Mouse (Mus musculus) heart, adult 8-10 months (tissue): ENCODE measurements at regions not wholly inside any gene's neighbourhood (a gene's known extent, or its start where the extent isn't known, plus 50 kb on each side); places are given as distances from the start of the nearest gene placed in this dataset.

Experiments used
- DNase-seq: peaks from one replicate; pipeline ENCODE4 v3.0.0; 2022; ENCODE audit warnings: low spot score

DNA sequence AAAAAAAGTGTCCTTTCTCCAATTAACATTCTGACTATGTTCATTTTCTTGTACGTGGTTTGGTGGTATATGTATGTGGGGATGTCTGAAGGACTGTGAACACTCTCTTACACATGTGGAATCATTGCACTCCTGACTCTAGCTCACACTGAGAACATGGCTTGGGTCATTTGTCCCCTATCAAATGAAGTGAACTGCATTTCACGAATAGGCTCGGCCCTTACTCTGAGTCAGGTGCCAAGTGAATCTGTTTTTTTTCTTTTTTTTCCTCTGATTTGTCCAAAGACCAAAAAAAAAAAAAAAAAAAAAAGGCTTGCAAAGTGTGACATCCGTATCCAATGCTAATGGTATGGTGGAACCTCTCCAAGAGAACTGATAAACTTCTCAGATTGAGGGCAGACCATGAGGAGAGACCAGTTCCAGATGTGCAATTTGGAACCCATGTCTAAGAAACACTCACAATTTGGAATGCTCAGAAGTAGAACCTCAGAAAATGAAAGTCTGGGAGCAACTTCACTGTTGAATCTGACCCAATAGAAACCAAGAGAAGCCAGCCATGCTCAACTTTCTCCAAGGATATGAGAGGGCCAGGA lies 631.7 kb upstream of the Fam160b2 start:
- peak; percentile 2 for DNase-seq

DNA sequence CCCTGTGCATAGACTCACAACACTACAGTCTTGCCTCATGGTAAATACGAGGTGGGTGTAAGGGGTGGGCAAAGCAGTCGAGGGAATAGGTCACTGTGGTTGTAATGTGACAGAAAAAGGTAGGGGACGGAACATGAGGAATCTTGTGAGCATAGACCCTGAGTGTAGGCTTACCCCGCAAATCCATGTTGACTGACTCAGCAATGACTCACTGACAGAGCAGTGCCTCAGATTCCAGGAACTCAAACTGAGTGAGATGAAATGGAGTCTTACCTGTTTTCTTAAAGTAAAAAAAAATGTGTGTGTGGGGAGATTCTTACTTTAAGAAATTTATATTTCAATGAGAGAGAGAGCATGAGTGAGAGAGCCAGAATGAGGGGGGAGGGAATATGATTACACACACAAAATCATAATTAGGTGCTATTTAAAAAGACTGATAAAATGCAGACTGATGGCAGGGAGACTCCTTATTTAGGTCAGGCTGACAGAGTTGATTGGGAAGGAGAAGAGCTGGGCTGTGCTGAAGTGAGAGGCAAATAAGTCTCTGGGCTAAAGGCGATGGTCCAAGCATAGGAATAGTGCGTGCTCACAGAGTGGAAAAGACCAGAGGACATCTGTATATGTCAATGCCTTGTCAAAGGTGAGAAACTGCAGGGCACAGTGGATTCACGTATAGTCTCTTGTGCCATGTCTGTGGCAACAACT lies 631.0 kb upstream of the Fam160b2 start:
- no peak for DNase-seq

DNA sequence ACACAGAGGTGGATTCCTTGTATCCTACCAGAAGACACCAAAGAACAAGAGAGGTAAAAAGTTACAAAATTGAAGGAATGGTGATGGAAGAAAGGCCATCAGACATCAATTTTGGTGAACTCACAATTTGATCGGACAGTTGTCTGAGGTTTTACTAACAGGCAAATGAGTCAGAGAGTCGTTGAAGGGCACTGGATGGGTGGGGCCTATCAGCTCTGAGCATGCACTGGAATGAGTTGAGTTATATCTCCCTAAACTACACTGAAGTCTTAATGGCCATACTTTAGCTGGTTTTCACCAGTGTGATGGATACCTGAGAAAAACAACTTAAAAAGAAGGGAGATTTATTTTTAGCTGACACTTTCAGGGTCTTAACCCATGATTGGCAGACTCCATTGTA lies 630.3 kb upstream of the Fam160b2 start:
- no peak for DNase-seq

DNA sequence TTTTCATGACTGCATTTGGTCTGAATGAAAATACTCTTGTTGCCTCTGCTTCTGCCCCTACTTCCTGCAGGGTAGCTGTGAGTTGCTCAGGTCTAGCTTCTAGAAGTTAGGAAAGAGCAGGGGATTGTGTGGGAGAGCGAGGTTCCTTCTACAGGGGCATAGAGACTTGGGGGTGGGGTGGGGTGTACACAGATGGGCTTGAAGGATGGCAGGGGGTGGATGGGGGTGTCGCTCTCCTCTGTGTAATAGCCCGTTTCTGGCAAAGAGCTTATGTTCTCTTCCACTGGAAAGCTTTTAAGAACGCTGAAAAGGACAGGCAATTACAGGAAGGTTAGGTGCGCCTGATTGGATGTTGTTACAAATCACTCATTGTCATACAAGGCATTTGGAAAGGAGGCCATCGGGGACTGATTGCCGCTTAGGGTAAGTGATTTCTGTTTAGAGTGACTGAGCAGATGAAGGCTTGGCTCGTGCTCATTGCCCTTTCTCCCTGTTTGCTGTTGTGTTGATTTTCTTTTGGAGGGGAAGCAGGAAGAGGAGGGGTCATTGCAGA lies 629.3 kb upstream of the Fam160b2 start:
- DNase-seq: no peak

DNA sequence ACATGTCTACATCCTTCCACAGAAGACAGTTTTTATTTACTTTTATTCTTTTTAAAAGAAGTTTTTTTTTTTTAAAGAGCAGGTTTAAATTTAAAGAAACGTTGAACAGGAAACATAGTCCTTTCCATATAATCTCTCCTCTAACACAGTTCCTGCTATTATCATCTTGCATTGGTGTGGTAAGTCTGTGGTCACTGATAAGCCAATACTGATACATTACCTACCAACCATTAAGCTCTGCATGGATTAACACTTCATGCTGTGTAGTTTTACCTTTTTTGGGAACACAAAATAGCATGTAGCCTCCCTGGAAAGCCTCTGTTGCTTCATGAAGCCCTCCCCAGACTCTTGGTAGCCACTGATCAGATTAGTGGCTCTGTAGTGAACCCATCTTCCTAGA lies 617.4 kb upstream of the Fam160b2 start:
- DNase-seq: no peak

DNA sequence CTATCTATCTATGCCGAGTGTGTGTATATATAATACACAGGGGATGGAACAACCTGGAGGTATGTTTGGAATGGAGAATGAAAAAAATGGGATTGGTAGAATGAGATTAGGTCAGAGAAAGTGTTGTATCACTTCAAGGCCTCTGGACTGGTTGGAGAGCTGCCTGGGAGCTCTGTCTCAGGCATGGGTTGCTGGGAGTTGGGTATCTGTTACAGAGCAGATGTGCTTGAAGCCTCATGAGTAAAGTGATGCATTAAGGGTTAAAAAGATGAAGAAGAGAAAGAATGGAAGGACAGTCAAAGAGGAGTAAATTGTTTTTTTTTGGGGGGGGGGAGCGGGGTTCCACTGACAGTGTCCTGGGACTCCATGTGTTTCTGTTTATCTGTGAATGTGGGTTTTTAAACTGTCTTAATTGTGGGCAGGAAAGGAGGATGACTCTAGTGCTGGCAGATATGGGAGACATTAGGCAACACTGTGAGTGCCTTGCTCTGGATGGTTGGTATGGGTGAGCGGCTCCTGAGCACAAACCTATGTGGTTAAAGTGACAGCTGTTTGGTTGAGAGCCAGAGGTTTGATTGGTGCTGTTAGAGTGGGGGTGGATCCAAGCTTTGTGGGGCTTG lies 611.8 kb upstream of the Fam160b2 start:
- DNase-seq: no peak

DNA sequence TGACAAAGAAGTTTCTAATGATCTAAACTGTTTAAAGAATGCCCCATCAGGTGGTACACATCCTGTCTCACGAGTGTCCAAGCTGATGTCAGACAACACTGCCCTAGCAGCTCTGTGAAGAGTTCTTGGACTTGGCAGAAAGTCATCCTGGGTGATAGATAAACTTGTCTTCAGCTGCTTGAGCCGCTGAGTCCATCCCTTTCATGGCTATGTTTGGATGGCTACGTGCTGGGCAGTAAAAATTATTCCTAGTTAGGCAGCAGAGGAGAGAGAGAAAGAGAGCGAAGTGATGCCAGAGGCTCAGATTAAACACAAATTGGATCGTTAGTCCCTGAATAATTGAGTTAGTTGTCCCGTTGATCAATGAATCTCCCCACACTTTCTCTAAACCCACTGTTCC lies 603.8 kb upstream of the Fam160b2 start:
- no peak for DNase-seq

DNA sequence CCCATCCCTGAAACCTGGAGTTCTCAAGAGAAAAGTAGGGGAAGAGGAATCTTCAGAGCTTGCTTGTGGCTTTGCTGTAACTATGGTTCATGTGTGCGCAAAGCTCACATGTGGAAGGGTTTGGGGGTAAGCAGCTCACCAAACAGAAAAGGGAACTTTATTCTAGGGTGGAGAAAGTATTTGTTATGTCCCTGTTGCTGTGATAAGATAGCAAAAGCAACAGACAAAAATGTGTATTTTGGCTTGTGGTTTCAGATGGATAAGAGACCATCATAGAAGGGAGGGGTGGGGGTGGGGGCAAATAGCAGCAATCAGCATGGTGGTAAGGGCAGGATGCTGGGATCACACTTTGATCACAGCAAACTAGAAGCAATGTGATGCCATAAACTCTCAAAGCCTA lies 601.3 kb upstream of the Fam160b2 start:
- DNase-seq: no peak

DNA sequence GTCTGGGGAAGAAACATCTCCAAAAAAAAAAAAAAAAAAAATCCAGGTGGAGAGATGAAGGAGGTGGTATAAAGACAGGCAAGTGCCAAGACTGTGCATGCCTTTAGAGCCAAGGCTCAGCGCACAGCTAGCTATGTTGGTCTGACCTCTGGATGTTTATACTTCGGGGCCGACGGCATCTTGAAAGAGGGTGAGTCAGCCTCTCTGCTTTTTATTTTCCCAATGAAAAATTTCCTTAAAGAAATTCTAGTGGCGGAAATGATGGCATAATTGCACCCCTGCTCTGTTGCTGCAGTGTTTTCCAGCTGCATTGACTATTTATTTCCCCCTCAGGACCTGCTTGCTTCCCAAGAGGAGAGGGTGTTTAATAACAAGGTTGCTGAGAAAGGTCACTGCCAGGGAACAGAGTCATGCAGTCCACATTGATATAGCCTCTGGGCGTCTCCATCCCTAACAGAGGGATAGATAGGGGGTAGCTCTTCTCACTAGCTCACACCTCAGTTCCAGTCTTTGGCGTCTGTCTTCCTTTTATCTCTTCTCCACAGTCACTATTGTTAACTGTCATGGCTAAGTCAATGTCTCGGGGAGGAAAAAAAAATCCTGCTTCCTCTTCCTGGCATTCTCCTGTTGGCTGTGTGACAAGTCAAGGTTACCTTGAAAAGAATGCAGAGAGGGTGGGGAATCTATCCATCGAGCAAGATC lies 599.7 kb upstream of the Fam160b2 start:
- DNase-seq: no peak

DNA sequence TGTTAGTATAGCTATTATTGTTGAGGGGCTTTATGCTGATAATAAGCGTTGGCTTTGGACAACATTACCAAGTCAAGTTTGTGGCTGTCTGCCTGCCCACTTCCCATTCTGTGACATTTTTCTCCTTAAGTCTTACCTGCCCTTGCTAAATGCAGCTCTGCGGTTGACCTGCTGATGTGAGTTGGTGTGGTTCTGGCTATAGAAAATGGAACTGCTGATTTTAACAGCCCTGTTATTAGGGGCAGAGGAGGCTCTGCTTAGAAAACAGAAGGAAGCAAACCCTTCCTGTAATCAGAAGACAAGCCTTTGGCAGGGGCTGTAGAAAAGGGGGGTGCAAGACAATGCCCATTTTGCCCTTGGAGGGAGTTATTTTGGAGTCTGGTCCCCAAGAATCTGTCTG lies 594.6 kb upstream of the Fam160b2 start:
- no peak for DNase-seq

DNA sequence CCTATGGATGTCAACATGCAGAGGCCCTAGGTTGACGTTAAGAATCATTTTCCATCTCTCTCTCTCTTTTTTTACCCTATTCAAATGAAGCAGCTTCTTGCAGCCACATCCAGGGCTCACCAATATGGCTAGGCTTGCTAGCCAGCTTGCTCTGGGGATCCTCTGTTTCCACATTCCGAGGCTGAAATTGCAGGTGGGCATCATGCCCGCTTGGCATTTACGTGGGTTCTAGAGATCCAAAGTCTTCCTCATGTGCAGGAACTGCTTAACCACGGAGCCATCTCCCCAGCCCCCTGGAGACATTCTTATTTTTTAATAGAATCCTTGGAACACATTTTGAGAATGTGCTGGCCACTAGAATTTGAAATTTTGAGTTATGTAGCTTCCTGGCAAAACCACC lies 592.9 kb upstream of the Fam160b2 start:
- no peak for DNase-seq

DNA sequence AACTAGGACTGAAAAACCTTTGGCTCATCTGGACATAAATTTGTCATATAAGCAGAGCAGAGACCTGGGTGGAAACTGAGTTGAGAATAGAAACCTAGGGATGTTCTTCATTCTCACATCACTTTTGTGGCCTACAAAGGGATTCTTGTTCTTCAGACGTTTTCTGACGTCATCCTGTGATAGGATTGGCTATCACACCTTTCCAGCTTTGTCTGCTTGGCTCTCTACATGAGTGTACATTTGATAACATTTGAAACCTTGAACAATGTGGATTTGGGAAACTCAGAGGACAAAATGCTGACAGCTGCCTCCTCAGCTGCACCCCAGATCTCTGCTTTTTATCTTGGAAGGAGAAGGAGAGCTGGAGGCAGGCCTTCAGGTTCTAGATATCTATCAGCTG lies 589.7 kb upstream of the Fam160b2 start:
- DNase-seq: no peak

DNA sequence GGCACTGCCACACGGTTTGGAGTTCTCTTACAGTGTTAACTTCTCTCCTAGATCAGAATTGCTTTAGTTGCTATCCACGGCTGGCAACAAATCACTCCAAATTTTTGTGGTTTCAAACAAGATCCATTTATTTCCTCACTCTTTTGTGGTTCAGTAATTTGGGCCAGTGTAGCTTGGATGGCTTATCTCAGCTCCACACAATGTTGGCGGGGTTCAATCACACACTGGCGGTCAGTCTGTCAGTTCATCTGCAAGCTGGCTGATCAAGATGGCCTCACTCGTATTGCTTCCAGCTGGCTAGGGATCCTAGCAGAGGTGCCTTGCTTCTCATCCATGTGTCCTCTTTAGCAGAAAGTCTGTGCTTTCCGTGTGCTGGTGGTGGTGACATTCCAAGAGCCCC lies 577.7 kb upstream of the Fam160b2 start:
- DNase-seq: no peak

DNA sequence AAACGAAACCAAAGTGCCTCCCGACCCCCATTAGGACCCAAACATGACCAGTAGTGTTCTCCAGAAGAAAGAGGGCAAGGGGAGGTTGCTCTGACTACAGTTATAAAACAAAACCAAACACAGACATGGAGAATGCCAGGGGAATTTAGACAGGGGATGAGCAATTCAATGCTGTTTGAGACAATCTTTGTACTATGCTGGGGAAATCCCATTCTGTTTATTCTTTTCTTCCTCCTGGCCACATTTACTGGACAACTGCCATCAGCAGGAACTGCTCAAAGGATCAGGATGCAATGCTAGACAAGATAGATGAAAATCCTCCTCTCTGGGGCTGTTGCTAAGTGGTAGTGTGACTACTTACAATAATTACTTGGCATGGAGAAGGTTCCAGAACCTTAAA lies 574.5 kb upstream of the Fam160b2 start:
- DNase-seq: no peak

DNA sequence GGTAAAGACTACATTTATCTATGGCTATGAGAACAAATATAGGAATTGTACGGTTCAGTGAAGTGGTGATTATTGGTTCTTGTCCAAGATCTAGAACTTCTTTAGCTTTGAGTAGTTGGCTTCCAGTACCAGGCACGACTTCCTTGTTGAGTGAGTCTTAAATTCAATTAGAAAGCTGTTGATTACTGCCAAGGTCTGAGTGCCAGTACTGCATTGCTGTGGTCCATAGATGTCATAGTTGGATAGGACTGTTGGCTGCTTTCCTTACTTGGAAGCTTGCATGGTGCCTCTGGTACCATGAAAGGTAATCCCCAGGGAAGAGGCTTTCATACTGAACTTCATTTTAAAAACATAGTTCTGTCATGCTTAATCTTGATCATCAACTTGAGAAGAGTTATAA lies 559.9 kb upstream of the Fam160b2 start:
- no peak for DNase-seq

DNA sequence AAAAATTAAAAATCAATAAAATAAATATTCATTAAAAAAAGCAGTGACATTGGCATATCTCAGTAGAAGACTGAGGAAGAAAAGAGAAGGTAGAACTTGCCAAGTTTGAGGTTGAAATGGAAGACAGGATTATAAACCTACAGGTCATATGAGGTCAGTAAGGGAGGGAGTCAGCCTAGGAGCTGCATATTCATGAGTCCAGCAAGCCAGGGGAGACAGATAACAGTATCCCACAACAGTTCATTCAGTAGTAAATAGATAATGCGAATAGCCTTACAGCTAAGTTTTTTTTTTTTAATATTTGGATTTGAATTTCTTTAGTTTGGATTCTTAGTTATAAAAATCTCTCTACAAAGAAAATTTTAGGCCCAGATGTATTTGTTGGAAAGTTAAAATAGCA lies 542.8 kb upstream of the Fam160b2 start:
- no peak for DNase-seq

DNA sequence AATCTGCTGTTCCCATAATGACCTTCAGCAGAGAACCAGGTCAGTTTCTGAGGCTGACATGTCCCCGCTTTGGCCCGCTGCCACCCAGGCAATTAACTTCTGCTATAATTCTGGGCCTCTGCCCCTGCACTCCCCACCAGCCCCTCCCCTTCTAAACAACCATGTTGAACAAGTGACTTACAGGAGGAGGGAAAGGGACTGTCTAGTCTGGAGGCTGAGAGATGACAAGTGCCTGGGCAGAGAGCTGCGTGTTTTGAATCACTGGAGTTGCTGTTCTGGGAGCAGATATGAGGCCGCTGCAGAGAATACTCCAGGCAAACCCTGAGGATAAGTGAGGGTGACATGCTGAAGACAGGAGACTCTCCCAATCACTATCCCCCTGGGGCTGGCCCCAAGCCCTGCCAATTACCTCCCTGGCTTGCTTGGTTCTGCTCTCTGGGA lies 530.2 kb upstream of the Fam160b2 start:
- DNase-seq: peak; percentile 8

DNA sequence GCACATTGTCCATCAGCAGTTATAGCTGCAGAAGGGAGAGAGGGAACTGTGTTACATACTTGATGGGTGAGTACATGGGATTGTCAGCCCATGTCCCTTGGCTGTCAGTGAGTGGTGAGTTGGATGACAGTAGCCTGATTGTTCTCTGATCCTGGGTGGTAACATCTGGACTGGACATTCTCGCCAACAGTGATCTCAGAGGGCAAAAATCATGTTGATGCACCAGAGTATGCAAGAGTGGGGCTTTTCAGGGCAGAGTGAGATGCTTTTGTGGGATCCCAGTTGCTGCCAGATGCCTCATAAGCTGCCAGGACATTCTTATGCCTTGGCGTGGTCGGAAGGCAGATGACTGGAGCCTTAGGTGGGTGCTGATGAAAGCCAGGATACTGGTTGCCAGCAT lies 528.9 kb upstream of the Fam160b2 start:
- DNase-seq: peak; percentile 45

DNA sequence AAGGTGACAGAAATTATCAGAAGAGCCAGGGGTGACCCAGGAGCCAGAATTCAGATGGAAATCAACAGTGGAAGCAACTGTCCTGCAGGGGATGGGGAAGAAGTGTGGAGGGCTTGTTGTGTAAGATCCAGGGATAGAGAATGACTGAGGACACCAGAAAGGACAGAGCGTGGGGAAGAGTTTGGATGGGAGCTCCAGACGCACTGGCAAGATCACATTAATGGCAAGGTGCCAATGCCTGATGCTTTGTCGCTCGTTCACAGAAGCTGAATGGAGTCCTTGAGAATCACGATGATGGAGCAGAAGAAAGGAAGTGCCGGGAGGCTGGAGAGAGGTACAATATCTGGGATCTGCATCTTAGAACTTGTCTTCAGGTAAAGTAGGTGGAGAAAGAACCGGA lies 519.0 kb upstream of the Fam160b2 start:
- DNase-seq: no peak

DNA sequence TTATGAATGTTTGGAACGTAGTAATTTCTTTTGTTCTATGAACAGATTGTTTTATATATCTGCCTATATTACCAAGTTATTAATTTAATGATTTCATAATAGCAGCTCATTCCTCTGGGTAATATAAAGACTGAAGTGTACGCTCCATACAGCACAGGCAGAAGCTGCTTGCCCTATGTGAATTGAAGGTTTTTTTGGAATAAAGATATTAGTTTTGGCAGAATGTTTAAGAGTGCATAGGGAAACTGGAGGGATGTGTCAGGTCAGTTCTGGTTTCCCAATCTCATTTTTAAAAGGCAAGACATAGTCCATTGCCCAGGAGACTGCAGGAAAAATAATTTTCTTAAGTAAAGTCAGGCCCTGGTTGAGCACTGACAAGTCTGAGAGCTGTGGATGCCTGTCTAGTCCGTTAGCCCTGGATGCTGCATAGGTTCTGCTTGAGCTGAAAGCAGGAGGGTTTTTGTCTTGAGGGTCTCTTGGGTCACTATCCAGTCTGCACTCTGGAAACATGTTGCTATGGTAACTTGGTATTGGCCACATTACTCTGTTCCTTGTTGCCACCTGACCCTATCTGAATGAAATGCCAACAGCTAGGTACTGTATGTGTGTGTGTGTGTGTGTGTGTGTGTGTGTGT lies 516.3 kb upstream of the Fam160b2 start:
- DNase-seq: no peak

DNA sequence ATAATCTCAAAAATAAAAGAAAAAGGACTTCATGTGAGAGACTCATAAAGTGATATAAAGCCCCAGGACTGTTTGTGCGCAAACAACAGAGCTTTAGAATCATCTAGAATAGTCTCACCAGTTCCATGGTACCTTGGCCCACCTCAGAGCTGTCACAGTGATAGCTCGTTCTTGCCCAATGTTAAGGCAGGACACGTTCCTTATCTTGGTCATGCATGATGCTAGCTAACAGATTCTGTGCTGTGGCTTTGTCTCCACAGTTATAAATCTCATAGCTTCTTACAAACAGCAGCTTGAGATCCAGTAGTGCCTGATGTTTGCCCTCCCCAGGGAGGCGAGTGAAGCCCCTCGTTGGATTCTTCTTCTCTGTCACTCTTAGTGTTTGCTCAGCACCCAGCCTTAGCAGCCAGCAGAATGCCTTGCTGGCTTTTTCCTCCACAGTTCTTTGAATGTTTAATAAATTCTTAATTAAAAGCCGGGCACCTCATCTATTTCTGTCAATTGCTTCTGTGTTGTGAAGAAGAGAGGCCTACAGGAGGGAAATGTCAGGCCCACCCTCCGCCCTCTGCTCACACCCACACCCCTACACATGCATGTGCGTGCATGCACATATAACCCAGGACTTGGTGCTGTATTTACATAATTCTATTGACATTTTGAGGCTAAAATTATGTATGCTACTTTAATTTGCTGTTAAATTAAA lies 515.6 kb upstream of the Fam160b2 start:
- DNase-seq: no peak
